Mouse (Mus musculus) MEL (cell line): ENCODE measurements around the gene St8sia6. TPM values are rescaled to one million over a fixed set of nuclear protein-coding genes. Genes with fewer than 3 reads are reported as not detected.

Source experiments
- DNase-seq: peaks from one replicate; pipeline ENCODE4 v3.0.0; 2011; ENCODE audit warnings: low read depth, low spot score
- H3K27ac ChIP-seq: 2 replicates; pipeline ENCODE4 v1.5.1; 2012; ENCODE audit warnings: low read depth, mild to moderate bottlenecking, control low read depth, low read length, moderate library complexity; ENCODE audit not compliant: control insufficient read depth
- H3K27me3 ChIP-seq, 2 experiments: fragments of 150-350 bp in 1 of 2; sonication (generic) in 1 of 2; 2 replicates each; pipeline ENCODE4 v1.6.1; 2012; ENCODE audit warnings: low read length in 2 of 2, mild to moderate bottlenecking in 2 of 2, improper control_type of control experiment in 1 of 2, moderate library complexity in 1 of 2; ENCODE audit not compliant: insufficient read depth in 2 of 2, control insufficient read depth in 1 of 2
- H3K36me3 ChIP-seq, 2 experiments: 2 replicates each; pipeline ENCODE4 v1.6.1; 2012 to 2014; ENCODE audit warnings: low read length in 2 of 2, improper control_type of control experiment in 1 of 2, inconsistent platforms in 1 of 2, mild to moderate bottlenecking in 1 of 2; ENCODE audit not compliant: insufficient read depth in 2 of 2, control insufficient read depth in 1 of 2
- H3K4me1 ChIP-seq, 2 experiments: fragments of 150-350 bp in 1 of 2; sonication (generic) in 1 of 2; 2 replicates each; pipeline ENCODE4 v1.6.1; 2012; ENCODE audit warnings: low read length in 2 of 2, improper control_type of control experiment in 1 of 2, mild to moderate bottlenecking in 1 of 2; ENCODE audit not compliant: insufficient read depth in 2 of 2, control insufficient read depth in 1 of 2
- H3K4me3 ChIP-seq, 2 experiments: fragments of 150-350 bp in 1 of 2; sonication (generic) in 1 of 2; 2 replicates each; pipeline ENCODE4 v1.5.1; 2012; ENCODE audit warnings: low read depth in 2 of 2, low read length in 2 of 2, mild to moderate bottlenecking in 2 of 2, moderate library complexity in 2 of 2, control low read depth in 1 of 2, improper control_type of control experiment in 1 of 2; ENCODE audit not compliant: control insufficient read depth in 1 of 2, insufficient read depth in 1 of 2
- H3K79me2 ChIP-seq: 2 replicates; pipeline ENCODE4 v1.6.1; 2012; ENCODE audit warnings: mild to moderate bottlenecking, low read length, moderate library complexity; ENCODE audit not compliant: control insufficient read depth, poor library complexity, insufficient read depth
- H3K9ac ChIP-seq: 2 replicates; pipeline ENCODE4 v1.6.1; 2012; ENCODE audit warnings: low read depth, mild to moderate bottlenecking, control low read depth, low read length, moderate library complexity; ENCODE audit not compliant: control insufficient read depth, poor library complexity, severe bottlenecking
- H3K9me3 ChIP-seq: fragments of 150-350 bp; sonication (generic); replicated peaks from 2 replicates; pipeline ENCODE4 v1.6.1; 2012; ENCODE audit warnings: mild to moderate bottlenecking, low read length, improper control_type of control experiment, moderate library complexity; ENCODE audit not compliant: insufficient read depth
- BHLHE40 ChIP-seq: IDR thresholded peaks from 2 replicates; pipeline ENCODE4 v1.6.1; 2012; ENCODE audit warnings: low read depth, mild to moderate bottlenecking, inconsistent platforms, low read length, improper control_type of control experiment, borderline replicate concordance
- CHD1 ChIP-seq: IDR thresholded peaks from 2 replicates; pipeline ENCODE4 v1.6.1; 2012; ENCODE audit warnings: low read depth, mild to moderate bottlenecking, inconsistent platforms, low read length, improper control_type of control experiment
- E2F4 ChIP-seq: IDR thresholded peaks from 2 replicates; pipeline ENCODE4 v1.6.1; 2011; ENCODE audit warnings: low read depth, low read length, improper control_type of control experiment, borderline replicate concordance
- ETS1 ChIP-seq: IDR thresholded peaks from 2 replicates; pipeline ENCODE4 v1.6.1; 2012; ENCODE audit warnings: low read depth, mild to moderate bottlenecking, inconsistent platforms, low read length, improper control_type of control experiment, moderate library complexity
- HCFC1 ChIP-seq: IDR thresholded peaks from 2 replicates; pipeline ENCODE4 v1.6.1; 2012; ENCODE audit warnings: low read depth, mild to moderate bottlenecking, inconsistent platforms, low read length, improper control_type of control experiment, moderate library complexity
- KAT2A ChIP-seq: conservative IDR thresholded peaks from 2 replicates; pipeline ENCODE4 v1.6.1; 2012; ENCODE audit warnings: low read depth, low read length, improper control_type of control experiment, inconsistent platforms
- MEF2A ChIP-seq: IDR thresholded peaks from 2 replicates; pipeline ENCODE4 v1.6.1; 2014; ENCODE audit warnings: low read depth, mild to moderate bottlenecking, inconsistent platforms, low read length, improper control_type of control experiment; ENCODE audit not compliant: poor library complexity, insufficient replicate concordance, severe bottlenecking; ENCODE audit errors: extremely low read depth
- MXI1 ChIP-seq: IDR thresholded peaks from 2 replicates; pipeline ENCODE4 v1.6.1; 2011; ENCODE audit warnings: mild to moderate bottlenecking, low read depth, low read length, improper control_type of control experiment
- NELFE ChIP-seq: IDR thresholded peaks from 2 replicates; pipeline ENCODE4 v1.6.1; 2011; ENCODE audit warnings: low read depth, low read length, improper control_type of control experiment
- NRF1 ChIP-seq: IDR thresholded peaks from 2 replicates; pipeline ENCODE4 v1.6.1; 2014; ENCODE audit warnings: low read depth, mild to moderate bottlenecking, inconsistent platforms, low read length, improper control_type of control experiment, moderate library complexity; ENCODE audit not compliant: poor library complexity, insufficient read depth, severe bottlenecking
- RAD21 ChIP-seq: IDR thresholded peaks from 2 replicates; pipeline ENCODE4 v1.6.1; 2011; ENCODE audit warnings: mild to moderate bottlenecking, low read depth, low read length, improper control_type of control experiment
- SMC3 ChIP-seq: IDR thresholded peaks from 2 replicates; pipeline ENCODE4 v1.6.1; 2011; ENCODE audit warnings: low read depth, low read length, improper control_type of control experiment
- USF1 ChIP-seq: IDR thresholded peaks from 2 replicates; pipeline ENCODE4 v1.6.1; 2014; ENCODE audit warnings: low read depth, mild to moderate bottlenecking, inconsistent platforms, low read length, improper control_type of control experiment, moderate library complexity
- ZKSCAN1 ChIP-seq: IDR thresholded peaks from 2 replicates; pipeline ENCODE4 v1.6.1; 2012; ENCODE audit warnings: low read depth, mild to moderate bottlenecking, inconsistent platforms, low read length, improper control_type of control experiment, moderate library complexity
- polyA plus RNA-seq, 2 experiments: library from polyadenylated mRNA; stranded (reverse) in 1 of 2; unstranded in 1 of 2; fragments of >175 nt in 1 of 2; fragments of >200 nt in 1 of 2; gene quantifications; 2 replicates each; pipeline versions ENCODE4 v1.2.1 to v1.2.4; 2012; ENCODE audit warnings: low replicate concordance in 2 of 2, low read depth in 1 of 2; ENCODE audit not compliant: insufficient read length in 2 of 2, insufficient read depth in 1 of 2, missing spikeins in 1 of 2
- total RNA-seq: library from RNA; depleted of rRNA; stranded (reverse); fragments of 300-350 nt; gene quantifications from 2 replicates; pipeline ENCODE4 v1.2.3, GENCODE M21; 2012; rRNA removed

Gene St8sia6
- total RNA-seq (not detected in 2 replicates), polyA plus RNA-seq (not detected)

GRCm38 (mm10) chr2:13793969-13794363, at the start of gene St8sia6:
Gene St8sia6, minus strand, starts transcription at chr2:13794064.
- Histone ChIP-seq H3K4me1 (no peaks in the 10 kb centered on the region), H3K4me3 (no peak within 1 kb of the TSS), H3K9me3 (no peaks in the 10 kb centered on the region), H3K36me3 (no peaks in the 10 kb centered on the region), H3K27me3 (peaks cover 0 to 5% of the 10 kb centered on the region in 2 experiments; a peak in 2 of 4 replicates), H3K27ac (no peak within 1 kb of the TSS), H3K79me2 (no peaks in the 10 kb centered on the region), H3K9ac (no peak within 1 kb of the TSS)
- no peak for TF ChIP-seq BHLHE40
- TF ChIP-seq USF1 = no peak
- TF ChIP-seq CHD1 = no peak
- TF ChIP-seq MXI1 = no peak
- no peak for TF ChIP-seq E2F4
- no peak for TF ChIP-seq NELFE
- TF ChIP-seq SMC3 = no peak
- no peak for TF ChIP-seq ZKSCAN1
- no peak for DNase-seq

- Histone ChIP-seq H3K79me2 (no peaks in the 10 kb centered on the region), H3K9ac (no peak overlapping the region), H3K4me1 (no peaks in the 10 kb centered on the region), H3K27me3 (no peaks in the 10 kb centered on the region), H3K27ac (no peak overlapping the region), H3K4me3 (no peak overlapping the region), H3K36me3 (no peaks in the 10 kb centered on the region), H3K9me3 (no peaks in the 10 kb centered on the region)
- TF ChIP-seq E2F4 (no peak), ZKSCAN1 (no peak), RAD21 (no peak), HCFC1 (no peak), MEF2A (no peak), KAT2A (no peak)
- DNase-seq = no peak
Observed at GRCm38 (mm10) chr2:13836310-13836709, 42.4 kb upstream of the St8sia6 start.

- no peak for DNase-seq
- no peaks in the 10 kb centered on the region for H3K9me3 ChIP-seq
- TF ChIP-seq NRF1 = no peak
- TF ChIP-seq ETS1 = no peak
- no peak for TF ChIP-seq ZKSCAN1
- H3K27me3 ChIP-seq = no peaks in the 10 kb centered on the region
- no peaks in the 10 kb centered on the region for H3K79me2 ChIP-seq
- H3K36me3 ChIP-seq = no peaks in the 10 kb centered on the region
- H3K4me1 ChIP-seq = no peaks in the 10 kb centered on the region
- H3K9ac ChIP-seq = no peak overlapping the region
- no peak overlapping the region for H3K4me3 ChIP-seq
- H3K27ac ChIP-seq = no peak overlapping the region
Observed at GRCm38 (mm10) chr2:13834989-13835388, 41.1 kb upstream of the St8sia6 start.
